Mouse (Mus musculus): ENCODE results near the gene Samd4.

DNA sequence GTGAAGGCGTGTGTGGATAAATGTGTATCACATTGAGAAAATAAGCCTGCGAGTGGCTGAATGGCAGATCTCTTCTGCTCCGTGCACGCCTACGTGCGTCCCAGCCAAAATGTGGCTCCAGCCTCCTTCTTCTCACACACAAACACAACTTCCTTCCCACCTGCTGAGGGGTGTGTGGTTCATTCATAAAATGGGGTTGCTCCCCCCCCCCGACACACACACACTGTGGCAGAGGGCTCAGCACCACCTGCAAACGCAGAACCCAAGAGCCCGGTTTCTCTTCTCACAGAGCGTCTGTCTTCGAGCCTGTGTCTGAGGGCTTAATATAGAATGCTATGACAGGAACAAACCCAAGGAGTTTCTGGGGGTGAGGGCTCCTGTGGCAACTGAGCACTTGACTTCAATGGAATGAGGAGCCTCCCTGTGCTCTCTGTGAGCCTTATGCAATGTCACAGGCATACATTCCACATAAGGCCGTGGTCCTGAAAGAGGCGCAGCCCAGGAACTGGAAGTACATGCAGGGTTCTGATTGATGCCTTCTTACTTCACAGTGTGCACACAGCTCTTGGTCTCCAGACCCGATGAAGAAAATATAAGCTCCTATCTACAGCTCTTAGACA, 194.4 kb downstream of the Samd4 start:
- TF ChIP-seq CTCF (IDR thresholded peaks at IDR 0.05; ENCODE audit: low read depth, low read length) (no peak), TAL1 (conservative IDR thresholded peaks at IDR 0.05; ENCODE audit: low read depth, low read length) (no peak), GATA2 (IDR thresholded peaks at IDR 0.05; ENCODE audit: borderline replicate concordance, low read depth, low read length) (no peak), GATA1 (IDR thresholded peaks at IDR 0.05; ENCODE audit: borderline replicate concordance, low read length) (no peak)

All from G1E (cell line).